Mouse (Mus musculus): ENCODE measurements around the gene Gm12166.

Gene Gm12166

DNA sequence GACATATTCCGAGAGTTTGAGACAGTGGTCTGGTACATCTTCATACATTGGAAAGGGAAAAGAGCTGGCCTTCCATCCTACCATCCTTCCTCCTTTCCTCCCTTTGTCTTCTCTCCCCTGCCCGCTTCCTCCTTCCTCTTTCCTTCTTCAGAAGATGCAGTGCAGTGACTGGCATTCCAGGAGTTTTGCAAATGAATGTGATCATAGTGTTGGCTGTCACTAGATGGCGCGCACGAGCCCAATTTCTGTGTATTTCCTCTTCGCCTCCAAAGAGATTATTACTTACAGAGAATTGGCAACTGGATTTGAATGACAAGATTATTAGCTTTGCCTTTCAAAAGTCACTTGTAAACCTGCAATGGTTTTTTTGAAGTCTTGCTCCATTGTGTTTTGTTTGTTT lies 36.1 kb downstream of the Gm12166 start:
- peak in 1 of 2 experiments; percentile 68 for DNase-seq (ENCODE audit: low spot score in 2 of 2)

Data from left cerebral cortex, adult 9 months (tissue).